Mouse (Mus musculus) embryonic fibroblast, embryonic 13.5 days (primary cell): Measurements from ENCODE around the gene Gpcpd1. TPM values are rescaled to one million over a fixed set of nuclear protein-coding genes. Genes with fewer than 3 reads are reported as not detected.
"Not testable (repeated sequence)": the region's sequence is repeated elsewhere in the genome, so short reads cannot be mapped to it uniquely, and the experiment has no call there.

ENCODE experiments used
- H3K27ac ChIP-seq: 2 replicates; pipeline ENCODE4 v1.5.1; 2012; ENCODE audit warnings: low read length, control low read depth, inconsistent platforms; ENCODE audit not compliant: insufficient read depth
- H3K4me1 ChIP-seq: 2 replicates; pipeline ENCODE4 v1.6.1; 2011; ENCODE audit warnings: low read length; ENCODE audit not compliant: control insufficient read depth, insufficient read depth
- H3K4me3 ChIP-seq: 2 replicates; pipeline ENCODE4 v1.5.1; 2011; ENCODE audit warnings: mild to moderate bottlenecking, control low read depth, low read length; ENCODE audit not compliant: insufficient read depth
- CTCF ChIP-seq: IDR thresholded peaks from 2 replicates; pipeline ENCODE4 v1.5.1; 2011; ENCODE audit warnings: mild to moderate bottlenecking, control low read depth, low read length, moderate library complexity, borderline replicate concordance; ENCODE audit not compliant: insufficient read depth
- POLR2A ChIP-seq: IDR thresholded peaks from 2 replicates; pipeline ENCODE4 v1.6.1; 2011; ENCODE audit warnings: low read depth, mild to moderate bottlenecking, control low read depth, low read length, moderate library complexity
- polyA plus RNA-seq: library from polyadenylated mRNA; stranded (reverse); fragments of >200 nt; gene quantifications from 2 replicates; pipeline ENCODE4 v1.2.4, GENCODE M21; 2011; ENCODE audit warnings: low read depth; ENCODE audit not compliant: missing spikeins, insufficient read length

Gpcpd1 gene
- polyA plus RNA-seq, 1 experiment: 36.2 TPM

DNA sequence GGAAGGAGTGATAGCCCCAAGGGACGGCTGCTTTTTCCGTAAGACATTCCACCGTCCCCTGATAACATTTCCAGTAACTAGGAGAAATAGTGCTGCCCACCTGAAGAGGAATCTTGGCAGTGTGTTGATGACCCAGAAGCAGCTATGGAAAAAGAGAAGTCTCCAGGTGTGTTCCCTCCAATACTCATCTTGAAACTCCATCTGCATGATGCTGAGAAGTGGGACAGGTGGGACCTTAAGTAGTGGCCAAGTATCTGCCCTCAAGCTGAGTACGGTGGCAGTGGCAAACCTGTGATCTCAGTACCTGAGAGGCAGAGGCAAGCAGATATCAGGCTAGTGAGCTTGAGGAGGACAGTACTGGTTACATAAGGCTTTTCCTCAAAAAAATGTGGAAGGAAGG, 17.4 kb upstream of the Gpcpd1 start:
- H3K4me3 ChIP-seq: no peak overlapping the region
- no peak overlapping the region for H3K27ac ChIP-seq
- no peaks in the 10 kb centered on the region for H3K4me1 ChIP-seq
- no peak for TF ChIP-seq POLR2A
- TF ChIP-seq CTCF: no peak

GRCm38 (mm10) chr2:132603706-132604105, 16.2 kb upstream of the Gpcpd1 start:
- no peaks in the 10 kb centered on the region for H3K4me1 ChIP-seq
- TF ChIP-seq POLR2A (no peak), CTCF (no peak)
- H3K4me3 ChIP-seq: no peak overlapping the region
- H3K27ac ChIP-seq: no peak overlapping the region

DNA sequence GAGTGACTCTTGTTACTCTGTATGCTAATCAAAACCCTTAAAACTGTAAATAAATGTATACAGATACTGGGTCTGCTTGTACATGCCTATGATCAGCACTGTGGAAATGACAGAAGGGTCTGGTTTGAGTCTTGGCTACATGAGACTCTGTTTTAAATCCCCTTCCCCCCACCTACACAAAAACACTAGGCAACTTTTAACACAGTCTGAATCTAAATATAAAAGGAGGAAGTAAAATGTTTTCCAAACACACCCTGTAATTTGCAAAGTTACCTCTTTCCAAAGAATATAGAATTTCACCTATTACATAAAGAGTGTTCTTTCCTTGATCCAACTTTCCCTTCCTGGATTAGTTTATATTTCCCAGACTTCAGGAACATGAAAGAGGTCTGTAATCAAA, 14.2 kb upstream of the Gpcpd1 start:
- no peak for TF ChIP-seq CTCF
- TF ChIP-seq POLR2A: no peak
- Histone ChIP-seq H3K27ac (no peak overlapping the region), H3K4me3 (no peak overlapping the region), H3K4me1 (no peaks in the 10 kb centered on the region)

DNA sequence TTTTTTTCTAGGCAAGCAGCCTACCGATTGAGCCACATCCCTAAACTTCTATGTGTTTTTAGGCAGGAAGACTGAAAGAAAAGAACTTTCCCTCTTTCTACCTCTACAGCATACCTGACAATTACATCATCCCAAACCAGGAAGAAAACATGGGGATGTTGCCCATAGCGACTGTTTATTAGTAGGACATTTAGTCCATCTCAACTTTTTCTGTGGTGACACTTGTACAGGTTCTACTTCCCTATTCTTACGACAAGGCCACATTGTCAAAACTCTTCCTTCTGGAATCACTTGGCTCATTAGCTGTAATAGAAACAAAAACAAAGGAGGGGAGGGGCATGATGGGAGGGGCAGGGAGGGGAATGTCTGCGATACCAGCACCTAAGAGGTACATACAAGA, 12.6 kb upstream of the Gpcpd1 start:
- TF ChIP-seq CTCF: no peak
- no peak for TF ChIP-seq POLR2A
- Histone ChIP-seq H3K27ac (no peak overlapping the region), H3K4me1 (no peaks in the 10 kb centered on the region), H3K4me3 (no peak overlapping the region)

- Histone ChIP-seq H3K4me1 (no peaks in the 10 kb centered on the region), H3K27ac (no peak overlapping the region), H3K4me3 (no peak overlapping the region)
- no peak for TF ChIP-seq POLR2A
Measured at GRCm38 (mm10) chr2:132599127-132599526, 11.6 kb upstream of the Gpcpd1 start.

DNA sequence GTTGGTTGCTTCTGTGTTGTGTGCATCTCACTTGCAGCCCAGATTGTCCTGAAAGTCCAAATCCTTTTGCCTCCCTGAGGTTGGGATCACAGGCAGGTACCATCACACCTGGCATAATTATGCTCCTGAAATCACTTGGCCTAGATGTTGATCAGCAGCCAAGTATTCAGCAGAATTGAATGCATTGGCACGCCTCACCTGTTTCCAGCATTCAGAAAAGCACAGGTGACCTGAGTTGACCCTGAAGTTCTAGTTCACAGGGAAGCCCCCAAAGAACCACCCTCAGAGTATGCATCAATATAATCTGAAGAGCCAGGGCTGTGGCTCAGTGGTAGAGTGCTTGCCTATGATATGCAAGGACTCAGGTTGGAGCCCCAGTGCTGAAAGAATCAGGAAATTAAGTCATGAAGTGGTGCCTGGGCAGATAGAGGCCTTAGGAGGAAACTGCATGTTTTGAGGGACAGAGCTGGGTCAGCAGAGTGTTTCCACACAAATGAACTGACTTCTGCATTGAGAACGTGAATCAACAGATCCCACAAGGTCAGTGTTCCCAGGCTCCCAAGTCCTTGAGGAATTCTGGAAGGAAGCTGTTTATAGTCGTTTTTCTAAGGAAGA, 10.4 kb upstream of the Gpcpd1 start:
- H3K4me3 ChIP-seq: no peak overlapping the region
- TF ChIP-seq CTCF (no peak), POLR2A (no peak)
- H3K4me1 ChIP-seq: no peaks in the 10 kb centered on the region
- no peak overlapping the region for H3K27ac ChIP-seq

- TF ChIP-seq CTCF (no peak), POLR2A (no peak)
- no peak overlapping the region for H3K27ac ChIP-seq
- no peaks in the 10 kb centered on the region for H3K4me1 ChIP-seq
- no peak overlapping the region for H3K4me3 ChIP-seq
Measured at GRCm38 (mm10) chr2:132597226-132597625, 9.7 kb upstream of the Gpcpd1 start.

GRCm38 (mm10) chr2:132595601-132596235, 8.2 kb upstream of the Gpcpd1 start:
- Histone ChIP-seq H3K4me3 (no peak overlapping the region), H3K4me1 (no peaks in the 10 kb centered on the region), H3K27ac (no peak overlapping the region)
- TF ChIP-seq CTCF (no peak), POLR2A (no peak)

GRCm38 (mm10) chr2:132592126-132592525, 4.6 kb upstream of the Gpcpd1 start:
- no peak overlapping the region for H3K27ac ChIP-seq
- no peaks in the 10 kb centered on the region for H3K4me1 ChIP-seq
- TF ChIP-seq CTCF (no peak), POLR2A (no peak)
- H3K4me3 ChIP-seq: no peak overlapping the region

- not testable (repeated sequence) for H3K4me1 ChIP-seq, H3K4me3 ChIP-seq, H3K27ac ChIP-seq
Measured at GRCm38 (mm10) chr2:132591579-132591978, 4.0 kb upstream of the Gpcpd1 start.
